Mouse (Mus musculus) ZHBTc4 (cell line): Measurements from ENCODE around the gene Sf3a1.
"Not testable (repeated sequence)": the region's sequence is repeated elsewhere in the genome, so short reads cannot be mapped to it uniquely, and the experiment has no call there.

Experiments
- DNase-seq: peaks from one replicate; pipeline ENCODE4 v3.0.0-alpha.2; 2011; ENCODE audit warnings: low read depth, low spot score

Gene Sf3a1

GRCm38 (mm10) chr11:4184251-4184952 is 24.3 kb downstream of the Sf3a1 start:
- DNase-seq: peak; percentile 15

- not testable (repeated sequence) for DNase-seq
Observed at GRCm38 (mm10) chr11:4185480-4185879, 25.3 kb downstream of the Sf3a1 start.

GRCm38 (mm10) chr11:4186486-4187317 is 26.6 kb downstream of the Sf3a1 start, which contains the start of gene Tbc1d10a:
TSS of gene Tbc1d10a (plus strand) at chr11:4186789.
- peak; percentile 100 for DNase-seq

- no peak for DNase-seq
Observed at GRCm38 (mm10) chr11:4187318-4187700, 27.2 kb downstream of the Sf3a1 start.

GRCm38 (mm10) chr11:4189182-4189581 is 29.0 kb downstream of the Sf3a1 start:
- no peak for DNase-seq

- DNase-seq: no peak
Observed at GRCm38 (mm10) chr11:4190677-4191076, 30.5 kb downstream of the Sf3a1 start.

GRCm38 (mm10) chr11:4192757-4193156 is 32.6 kb downstream of the Sf3a1 start:
- no peak for DNase-seq

GRCm38 (mm10) chr11:4193420-4193819 is 33.3 kb downstream of the Sf3a1 start:
- DNase-seq: no peak

- DNase-seq: no peak
Observed at GRCm38 (mm10) chr11:4195597-4196031, 35.5 kb downstream of the Sf3a1 start.

- DNase-seq: no peak
Observed at GRCm38 (mm10) chr11:4196636-4197035, 36.5 kb downstream of the Sf3a1 start.

- no peak for DNase-seq
Observed at GRCm38 (mm10) chr11:4197691-4198090, 37.5 kb downstream of the Sf3a1 start.

GRCm38 (mm10) chr11:4201981-4202700 is 42.0 kb downstream of the Sf3a1 start:
- DNase-seq: no peak

- DNase-seq: no peak
Observed at GRCm38 (mm10) chr11:4202995-4203704, 43.0 kb downstream of the Sf3a1 start.

GRCm38 (mm10) chr11:4203705-4204074 is 43.5 kb downstream of the Sf3a1 start:
- DNase-seq: no peak

- no peak for DNase-seq
Observed at GRCm38 (mm10) chr11:4205097-4205655, 45.0 kb downstream of the Sf3a1 start.

- DNase-seq: no peak
Observed at GRCm38 (mm10) chr11:4205951-4206350, 45.8 kb downstream of the Sf3a1 start.

- DNase-seq: no peak
Observed at GRCm38 (mm10) chr11:4206563-4206962, 46.4 kb downstream of the Sf3a1 start.

- DNase-seq: no peak
Observed at GRCm38 (mm10) chr11:4207655-4208054, 47.5 kb downstream of the Sf3a1 start.

- no peak for DNase-seq
Observed at GRCm38 (mm10) chr11:4209556-4209955, 49.4 kb downstream of the Sf3a1 start.

GRCm38 (mm10) chr11:4210786-4211185 is 50.6 kb downstream of the Sf3a1 start:
- no peak for DNase-seq

- DNase-seq: peak; percentile 62
Observed at GRCm38 (mm10) chr11:4213107-4213506, 53.0 kb downstream of the Sf3a1 start.
